Mouse (Mus musculus): ENCODE measurements around the gene Hook2. TPM values are rescaled to one million over a fixed set of nuclear protein-coding genes. Genes with fewer than 3 reads are reported as not detected.
A peak's percentile ranks its signal among the peaks of the same experiment; 100 is the strongest.

The Hook2 gene
- total RNA-seq, 2 experiments from 2014 or later = 1.1 to 3.1 TPM

GRCm38 (mm10) chr8:85026670-85027515 is 36.5 kb downstream of the Hook2 start, which contains the start of gene Trir:
TSS of gene Trir (plus strand) at chr8:85026823.
- peak; percentile 85 for ATAC-seq (ENCODE audit: poor library complexity, severe bottlenecking)

- no peak for ATAC-seq (ENCODE audit: poor library complexity, severe bottlenecking)
Observed at GRCm38 (mm10) chr8:85027516-85027855, 37.1 kb downstream of the Hook2 start.

- ATAC-seq (ENCODE audit: poor library complexity, severe bottlenecking) = no peak
Observed at GRCm38 (mm10) chr8:85027922-85028321, 37.5 kb downstream of the Hook2 start.

- no peak for ATAC-seq (ENCODE audit: poor library complexity, severe bottlenecking)
Observed at GRCm38 (mm10) chr8:85029271-85029670, 38.9 kb downstream of the Hook2 start.

- ATAC-seq (ENCODE audit: poor library complexity, severe bottlenecking) = no peak
Observed at GRCm38 (mm10) chr8:85032622-85033311, 42.4 kb downstream of the Hook2 start.

GRCm38 (mm10) chr8:85033867-85034266 is 43.5 kb downstream of the Hook2 start:
- no peak for ATAC-seq (ENCODE audit: poor library complexity, severe bottlenecking)

GRCm38 (mm10) chr8:85034764-85035163 is 44.4 kb downstream of the Hook2 start:
- peak; percentile 40 for ATAC-seq (ENCODE audit: poor library complexity, severe bottlenecking)

GRCm38 (mm10) chr8:85035165-85035727 is 44.8 kb downstream of the Hook2 start:
- ATAC-seq (ENCODE audit: poor library complexity, severe bottlenecking) = no peak

- ATAC-seq (ENCODE audit: poor library complexity, severe bottlenecking) = no peak
Observed at GRCm38 (mm10) chr8:85035728-85036310, 45.4 kb downstream of the Hook2 start.

- ATAC-seq (ENCODE audit: poor library complexity, severe bottlenecking) = peak; percentile 21
Observed at GRCm38 (mm10) chr8:85036381-85036717, 45.9 kb downstream of the Hook2 start.

- ATAC-seq (ENCODE audit: poor library complexity, severe bottlenecking) = peak; percentile 91
Observed at GRCm38 (mm10) chr8:85036718-85037365, 46.4 kb downstream of the Hook2 start, which contains the start of gene Tnpo2. TSS of gene Tnpo2 (plus strand) at chr8:85036915.

GRCm38 (mm10) chr8:85037366-85037680 is 46.9 kb downstream of the Hook2 start:
- ATAC-seq (ENCODE audit: poor library complexity, severe bottlenecking) = peak; percentile 2; the same call in 1 of the 2 replicates

- peak; percentile 49 for ATAC-seq (ENCODE audit: poor library complexity, severe bottlenecking)
Observed at GRCm38 (mm10) chr8:85037681-85038531, 47.5 kb downstream of the Hook2 start.

GRCm38 (mm10) chr8:85043619-85044018 is 53.2 kb downstream of the Hook2 start:
- ATAC-seq (ENCODE audit: poor library complexity, severe bottlenecking) = no peak

Other genes starting within 250 kb of the Hook2 start
- gene Nfix, start 190.3 kb upstream of the Hook2 start, total RNA-seq (2015) = 23.8 and 26.9 TPM in 2 replicates
- 7.7 and 17.0 TPM in 2 replicates for gene Nfix, start 190.3 kb upstream of the Hook2 start, total RNA-seq (2017)
- gene Dand5, start 167.8 kb upstream of the Hook2 start, total RNA-seq (2015) = 1.4 and 2.6 TPM in 2 replicates
- gene Dand5, start 167.8 kb upstream of the Hook2 start, total RNA-seq (2017) = 0.28 and 4.4 TPM in 2 replicates
- 6.3 and 6.6 TPM in 2 replicates for gene Gadd45gip1, start 159.1 kb upstream of the Hook2 start, total RNA-seq (2015)
- 13.9 and 20.5 TPM in 2 replicates for gene Gadd45gip1, start 159.1 kb upstream of the Hook2 start, total RNA-seq (2017)
- 35.6 and 36.9 TPM in 2 replicates for gene Rad23a, start 149.9 kb upstream of the Hook2 start, total RNA-seq (2015)
- 27.6 and 29.5 TPM in 2 replicates for gene Rad23a, start 149.9 kb upstream of the Hook2 start, total RNA-seq (2017)
- 163 and 187 TPM in 2 replicates for gene Calr, start 143.7 kb upstream of the Hook2 start, total RNA-seq (2015)
- 821 and 830 TPM in 2 replicates for gene Calr, start 143.7 kb upstream of the Hook2 start, total RNA-seq (2017)
- 11.6 and 17.3 TPM in 2 replicates for gene Farsa, start 133.6 kb upstream of the Hook2 start, total RNA-seq (2015)
- gene Farsa, start 133.6 kb upstream of the Hook2 start, total RNA-seq (2017) = 49.7 and 53.4 TPM in 2 replicates
- 67.7 and 97.1 TPM in 2 replicates for gene Syce2, start 118.5 kb upstream of the Hook2 start, total RNA-seq (2015)
- 46.2 and 47.5 TPM in 2 replicates for gene Syce2, start 118.5 kb upstream of the Hook2 start, total RNA-seq (2017)
- 7.4 and 8.8 TPM in 2 replicates for gene Gcdh, start 96.7 kb upstream of the Hook2 start, total RNA-seq (2015)
- gene Gcdh, start 96.7 kb upstream of the Hook2 start, total RNA-seq (2017) = 9.7 and 11.9 TPM in 2 replicates
- 2.0 and 5.2 TPM in 2 replicates for gene Klf1, start 88.7 kb upstream of the Hook2 start, total RNA-seq (2015)
- gene Klf1, start 88.7 kb upstream of the Hook2 start, total RNA-seq (2017) = 1.8 and 8.7 TPM in 2 replicates
- 15.2 and 30.1 TPM in 2 replicates for gene Dnase2a, start 82.0 kb upstream of the Hook2 start, total RNA-seq (2015)
- gene Dnase2a, start 82.0 kb upstream of the Hook2 start, total RNA-seq (2017) = 27.4 and 39.0 TPM in 2 replicates
- gene Mast1, start 53.2 kb upstream of the Hook2 start, total RNA-seq (2015) = 0.02 TPM in 1 of 2 replicates, not detected in the other
- gene Mast1, start 53.2 kb upstream of the Hook2 start, total RNA-seq (2017) = 0.07 and 0.08 TPM in 2 replicates
- gene Rtbdn, start 43.6 kb upstream of the Hook2 start, total RNA-seq (2015) = not detected in 2 replicates
- gene Rtbdn, start 43.6 kb upstream of the Hook2 start, total RNA-seq (2017) = not detected in 2 replicates
- gene Gm49661, start 21.2 kb upstream of the Hook2 start, total RNA-seq (2015) = 3.2 TPM in 1 of 2 replicates, not detected in the other
- gene Gm49661, start 21.2 kb upstream of the Hook2 start, total RNA-seq (2017) = not detected in 2 replicates
- gene Prdx2, start 21.0 kb upstream of the Hook2 start, total RNA-seq (2015) = 180 and 184 TPM in 2 replicates
- 230 and 256 TPM in 2 replicates for gene Prdx2, start 21.0 kb upstream of the Hook2 start, total RNA-seq (2017)
- gene Rnaseh2a, start 20.8 kb upstream of the Hook2 start, total RNA-seq (2015) = 56.8 and 75.8 TPM in 2 replicates
- 41.1 and 49.0 TPM in 2 replicates for gene Rnaseh2a, start 20.8 kb upstream of the Hook2 start, total RNA-seq (2017)
- 45.5 and 60.4 TPM in 2 replicates for gene Junb, start 11.9 kb upstream of the Hook2 start, total RNA-seq (2015)
- 110 and 125 TPM in 2 replicates for gene Junb, start 11.9 kb upstream of the Hook2 start, total RNA-seq (2017)
- 0.07 TPM in 1 of 2 replicates, not detected in the other for gene Best2, start 23.9 kb downstream of the Hook2 start, total RNA-seq (2015)
- gene Best2, start 23.9 kb downstream of the Hook2 start, total RNA-seq (2017) = not detected in 2 replicates
- gene Asna1, start 34.7 kb downstream of the Hook2 start, total RNA-seq (2015) = 52.5 and 64.0 TPM in 2 replicates
- 61.2 and 65.5 TPM in 2 replicates for gene Asna1, start 34.7 kb downstream of the Hook2 start, total RNA-seq (2017)
- gene Trir, start 36.2 kb downstream of the Hook2 start, total RNA-seq (2015) = 138 and 141 TPM in 2 replicates
- gene Trir, start 36.2 kb downstream of the Hook2 start, total RNA-seq (2017) = 411 and 422 TPM in 2 replicates
- 13.2 and 18.8 TPM in 2 replicates for gene Tnpo2, start 46.3 kb downstream of the Hook2 start, total RNA-seq (2015)
- gene Tnpo2, start 46.3 kb downstream of the Hook2 start, total RNA-seq (2017) = 13.1 and 17.7 TPM in 2 replicates
- 2.1 and 4.1 TPM in 2 replicates for gene Fbxw9, start 69.5 kb downstream of the Hook2 start, total RNA-seq (2015)
- 3.0 and 3.2 TPM in 2 replicates for gene Fbxw9, start 69.5 kb downstream of the Hook2 start, total RNA-seq (2017)
- gene Gm5741, start 77.4 kb downstream of the Hook2 start, total RNA-seq (2015) = not detected in 2 replicates
- gene Gm5741, start 77.4 kb downstream of the Hook2 start, total RNA-seq (2017) = not detected in 2 replicates
- 50.9 and 55.1 TPM in 2 replicates for gene Dhps, start 81.2 kb downstream of the Hook2 start, total RNA-seq (2015)
- gene Dhps, start 81.2 kb downstream of the Hook2 start, total RNA-seq (2017) = 26.9 and 30.2 TPM in 2 replicates
- 116 and 119 TPM in 2 replicates for gene Wdr83os, start 90.1 kb downstream of the Hook2 start, total RNA-seq (2015)
- gene Wdr83os, start 90.1 kb downstream of the Hook2 start, total RNA-seq (2017) = 27.8 and 39.4 TPM in 2 replicates
- 17.0 and 20.5 TPM in 2 replicates for gene Wdr83, start 90.7 kb downstream of the Hook2 start, total RNA-seq (2015)
- 9.9 and 12.5 TPM in 2 replicates for gene Wdr83, start 90.7 kb downstream of the Hook2 start, total RNA-seq (2017)
- gene Man2b1, start 92.7 kb downstream of the Hook2 start, total RNA-seq (2015) = 204 TPM in 2 replicates
- 159 and 161 TPM in 2 replicates for gene Man2b1, start 92.7 kb downstream of the Hook2 start, total RNA-seq (2017)
- not detected in 2 replicates for gene Zfp791, start 132.5 kb downstream of the Hook2 start, total RNA-seq (2015)
- not detected in 2 replicates for gene Zfp791, start 132.5 kb downstream of the Hook2 start, total RNA-seq (2017)
- not detected in 2 replicates for gene Cks1brt, start 161.3 kb downstream of the Hook2 start, total RNA-seq (2015)
- not detected in 2 replicates for gene Cks1brt, start 161.3 kb downstream of the Hook2 start, total RNA-seq (2017)
- not detected in 2 replicates for gene Olfr371, start 235.4 kb downstream of the Hook2 start, total RNA-seq (2015)
- gene Olfr371, start 235.4 kb downstream of the Hook2 start, total RNA-seq (2017) = not detected in 2 replicates

Data from megakaryocyte, adult 5-6 weeks (primary cell).